Mouse (Mus musculus) regulatory T cell (primary cell): ENCODE measurements around the gene Myocd.

Experiments
- in situ Hi-C: fragments of 300-600 bp; cut with MboI, MseI; formaldehyde crosslinking; loops from one replicate; pipeline ENCODE4 v1.15.1; 2025; ENCODE audit warnings: high pct_unique_total_duplicates

Gene Myocd

DNA sequence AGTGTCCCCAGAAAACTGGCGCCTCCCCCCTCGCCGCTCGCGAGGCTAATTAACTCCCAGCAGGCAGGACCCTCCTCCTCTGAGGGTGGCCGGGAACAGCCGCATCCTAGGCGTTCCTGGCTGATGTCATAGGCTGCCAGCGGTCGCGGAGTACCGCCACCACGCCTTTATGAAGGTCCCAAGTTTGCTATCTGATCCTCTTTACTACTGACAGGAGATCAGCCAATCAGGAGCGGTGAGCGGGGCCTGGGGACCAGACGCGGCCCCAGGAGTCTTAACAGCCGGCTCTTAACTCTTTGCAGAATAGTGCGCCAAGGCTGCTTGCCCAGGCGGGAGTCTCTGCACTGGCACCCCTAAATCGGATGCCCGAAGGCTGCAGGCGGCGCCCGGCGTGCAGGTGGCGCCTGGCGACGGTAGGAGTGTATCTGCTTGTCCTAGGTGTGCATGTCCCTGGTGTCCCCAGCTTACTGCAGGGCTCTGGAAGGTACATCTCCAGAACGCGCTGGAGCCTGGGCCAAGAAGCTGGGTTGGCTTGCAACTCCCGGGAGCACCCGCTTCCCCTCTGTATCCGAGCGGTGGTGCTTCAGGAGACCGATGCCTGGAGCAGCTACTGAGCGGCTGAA is at the start of gene Myocd:
Myocd (minus strand) TSS at position 139 of the 623 bp plus-strand sequence.
- in situ Hi-C loops = no loop called here

DNA sequence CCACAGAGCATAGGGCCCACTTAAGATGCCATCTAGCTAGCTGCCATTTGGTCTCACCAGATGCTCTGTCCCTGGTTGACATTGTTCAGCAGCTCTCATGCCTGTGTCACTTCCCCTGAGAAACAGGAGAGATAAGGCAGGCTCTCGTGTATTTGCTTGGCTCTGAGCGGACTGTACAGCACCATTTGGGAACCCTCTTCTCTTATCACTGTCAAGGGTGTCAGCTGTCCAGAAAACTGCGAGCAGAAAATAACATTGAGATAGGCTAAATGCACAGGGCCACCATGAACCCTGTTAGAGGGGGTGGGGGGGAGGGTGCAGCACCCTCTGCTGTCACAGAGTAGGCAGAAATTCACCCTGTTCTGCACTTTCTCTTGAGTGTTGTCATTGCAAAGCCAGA is 34.0 kb upstream of the Myocd start:
- in situ Hi-C loops = no loop called here

GRCm38 (mm10) chr11:65294128-65294833 is 24.5 kb upstream of the Myocd start:
- in situ Hi-C loops = no loop called here

- in situ Hi-C loops = no loop called here
These were observed 23.2 kb upstream of the Myocd start for GRCm38 (mm10) chr11:65292994-65293393.

GRCm38 (mm10) chr11:65287706-65288105 is 17.9 kb upstream of the Myocd start:
- in situ Hi-C loops = no loop called here

DNA sequence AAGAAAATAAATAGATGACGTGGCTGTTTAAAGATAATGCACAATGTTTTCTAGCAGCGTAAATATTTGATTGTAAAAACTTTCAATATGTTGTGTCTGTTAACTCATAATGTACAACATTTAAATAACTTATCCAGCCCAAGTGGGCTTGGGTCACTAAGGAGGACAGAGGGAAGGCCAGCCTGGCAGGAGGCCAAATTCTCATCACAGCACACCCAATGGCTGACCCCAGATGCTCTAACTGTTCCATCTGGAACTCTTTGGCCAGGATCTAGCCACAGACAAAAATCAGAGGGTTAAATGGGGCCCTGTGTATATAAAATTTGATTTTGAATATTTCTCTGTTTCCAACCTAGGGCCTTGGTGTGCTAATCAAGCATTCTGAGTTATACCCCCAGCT is 16.4 kb upstream of the Myocd start:
- in situ Hi-C loops = no loop called here

- in situ Hi-C loops = no loop called here
These were observed 5.7 kb upstream of the Myocd start for GRCm38 (mm10) chr11:65275441-65275840.

- in situ Hi-C loops = no loop called here
These were observed 1.2 kb upstream of the Myocd start for GRCm38 (mm10) chr11:65271000-65271399.

DNA sequence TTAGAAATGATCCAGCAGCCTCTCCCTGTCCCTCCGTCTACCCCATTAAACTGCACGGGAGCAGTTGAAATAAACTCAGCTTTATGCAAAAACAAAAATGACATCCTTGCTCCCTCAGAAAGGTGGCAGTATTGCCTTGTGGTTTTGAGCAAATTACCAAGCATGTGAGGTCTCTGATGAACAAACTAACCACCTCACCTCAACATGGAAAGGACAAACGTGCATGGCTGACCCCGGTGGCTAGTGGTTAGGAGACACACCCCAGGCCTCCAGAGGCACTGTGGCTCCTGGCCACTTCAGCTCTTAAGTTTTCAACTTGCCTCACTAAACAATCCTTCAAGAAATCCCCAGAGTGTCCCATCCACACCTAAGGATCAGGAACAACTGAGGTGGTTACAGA is 1.5 kb downstream of the Myocd start:
- in situ Hi-C loops = no loop called here

- in situ Hi-C loops = no loop called here
These were observed 6.3 kb downstream of the Myocd start for GRCm38 (mm10) chr11:65263466-65263865.

DNA sequence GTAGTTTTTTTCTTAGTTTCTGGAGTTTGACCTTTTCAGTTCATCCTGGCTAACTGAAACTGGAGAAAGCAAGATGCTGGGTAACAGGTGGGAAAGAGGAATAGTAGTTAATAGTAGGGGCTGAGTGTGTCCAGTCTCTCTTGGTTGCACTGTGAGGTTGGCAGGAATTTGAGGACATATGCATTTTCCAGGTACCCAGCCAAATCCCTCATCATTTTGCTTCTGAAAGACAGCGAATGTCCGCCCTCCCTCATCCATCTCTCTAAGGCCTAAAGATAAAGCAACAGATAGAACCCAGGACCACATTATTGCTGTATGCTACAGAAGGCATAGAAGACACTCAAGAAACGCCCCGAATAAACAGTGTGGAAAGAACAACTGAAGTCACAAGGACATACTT is 10.8 kb downstream of the Myocd start:
- in situ Hi-C loops = no loop called here

GRCm38 (mm10) chr11:65256143-65256542 is 13.6 kb downstream of the Myocd start:
- in situ Hi-C loops = no loop called here

DNA sequence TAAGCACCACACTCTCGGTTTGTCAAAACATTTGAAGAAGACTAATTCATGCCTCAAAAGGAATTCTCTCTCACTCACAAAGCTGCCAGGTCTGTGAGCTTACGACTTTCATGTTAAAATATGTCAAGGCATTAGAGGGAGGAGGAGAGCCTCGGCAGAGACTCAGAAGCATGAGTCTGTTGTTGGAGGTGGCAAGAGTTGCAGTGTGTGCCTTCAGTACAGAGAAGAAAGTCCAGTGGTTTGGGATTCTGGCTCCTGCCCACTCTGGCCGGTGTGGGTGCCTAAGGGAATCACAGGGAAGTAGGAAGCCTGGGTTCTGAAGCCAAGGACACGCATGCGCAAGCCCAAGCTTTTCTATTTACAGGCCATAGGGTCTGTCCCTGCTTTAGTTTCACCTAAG is 14.2 kb downstream of the Myocd start:
- in situ Hi-C loops = no loop called here

DNA sequence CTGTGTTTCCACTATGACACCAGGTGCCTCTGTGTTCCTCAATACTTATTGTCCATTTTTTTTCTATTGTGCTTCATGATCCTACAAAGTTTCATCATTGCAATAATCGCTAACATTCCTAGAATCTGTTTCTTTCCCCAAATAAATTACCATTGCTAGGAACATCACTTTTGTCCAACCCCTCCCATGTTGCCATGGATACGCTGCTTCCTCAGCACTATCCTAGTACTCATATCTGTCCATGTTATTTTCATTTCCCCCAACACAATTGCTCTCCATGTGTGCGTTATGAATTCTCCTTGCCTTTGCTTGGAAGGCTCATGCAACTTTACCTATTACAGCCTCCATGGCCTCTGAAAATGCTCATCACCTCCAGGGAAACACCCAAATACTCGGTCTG is 19.4 kb downstream of the Myocd start:
- in situ Hi-C loops = no loop called here

DNA sequence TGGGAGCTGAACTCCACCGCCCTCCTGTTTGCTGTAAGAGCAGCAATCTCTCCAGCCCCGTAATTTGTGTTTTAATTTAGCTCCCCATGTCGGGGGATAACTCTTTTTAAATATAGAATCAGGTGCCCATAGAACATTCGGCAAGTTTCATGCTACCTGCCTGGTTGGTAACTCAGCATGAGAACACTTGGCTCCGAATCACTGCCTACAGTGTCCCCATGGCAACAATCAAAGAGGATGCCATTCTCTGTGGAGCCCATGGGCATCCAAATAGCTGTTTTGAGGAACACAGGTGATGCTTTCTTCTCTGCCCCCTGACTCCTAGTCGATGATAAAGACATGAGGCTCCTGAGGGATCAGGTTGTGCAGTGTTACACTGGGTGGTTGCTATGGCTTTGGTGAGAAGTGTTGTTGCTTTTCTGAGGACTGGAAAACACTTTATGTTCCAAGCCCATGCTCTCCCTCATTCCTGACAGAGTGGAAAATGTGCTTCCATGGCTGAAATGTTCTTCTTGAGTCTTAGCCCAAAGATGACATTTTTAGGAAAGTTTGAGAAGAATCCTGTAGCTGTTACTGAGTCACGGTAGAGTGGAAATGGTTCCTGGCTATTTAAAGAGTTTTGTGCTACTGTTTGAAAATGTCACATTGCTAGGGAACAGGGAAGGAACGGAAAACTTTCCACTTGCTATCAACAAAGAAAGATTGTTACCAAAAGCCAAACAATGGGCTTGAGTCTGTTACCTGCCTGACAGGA is 23.3 kb downstream of the Myocd start:
- in situ Hi-C loops = no loop called here

DNA sequence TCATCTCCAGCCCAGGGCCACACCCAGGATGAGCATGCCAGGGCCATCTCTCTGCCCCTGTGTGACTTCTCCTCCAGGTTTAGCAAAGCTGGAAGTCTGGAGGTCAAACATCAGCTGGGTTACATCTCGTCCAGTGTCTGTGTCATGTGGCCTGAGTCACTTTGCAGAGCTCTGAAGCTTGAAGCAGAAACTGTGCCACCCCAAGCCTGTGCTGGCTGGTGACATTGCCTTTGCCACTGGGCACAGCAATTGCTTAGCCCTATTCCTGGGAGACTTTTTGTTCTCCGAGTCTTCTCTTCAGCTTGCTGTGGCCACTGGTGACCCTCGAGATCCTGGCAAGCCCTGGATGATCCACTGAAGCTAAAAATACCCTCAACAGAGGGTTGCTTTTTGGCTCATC is 26.2 kb downstream of the Myocd start:
- in situ Hi-C loops = no loop called here

DNA sequence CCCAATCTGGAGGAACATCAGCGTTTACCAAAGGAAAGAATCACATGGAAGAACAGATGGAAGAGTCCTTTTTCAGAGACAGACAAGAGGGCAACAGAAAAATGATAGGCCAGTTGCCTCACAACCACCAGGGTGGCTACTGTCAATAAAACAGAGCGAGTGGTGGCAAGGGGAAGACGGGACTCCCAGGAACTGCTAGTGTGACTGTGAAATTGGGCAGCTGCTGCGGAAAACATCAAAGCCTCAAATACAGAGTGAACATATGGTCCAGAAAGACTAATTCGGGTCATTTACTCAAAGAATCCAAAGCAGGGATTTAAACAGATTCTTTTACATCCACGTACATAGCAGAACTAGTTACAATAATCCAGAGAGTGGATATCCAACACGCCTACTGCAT is 29.3 kb downstream of the Myocd start:
- in situ Hi-C loops = no loop called here

GRCm38 (mm10) chr11:65237896-65238295 is 31.9 kb downstream of the Myocd start:
- in situ Hi-C loops = no loop called here

GRCm38 (mm10) chr11:65236907-65237306 is 32.9 kb downstream of the Myocd start:
- in situ Hi-C loops = no loop called here

- in situ Hi-C loops = no loop called here
These were observed 34.4 kb downstream of the Myocd start for GRCm38 (mm10) chr11:65235374-65235773.

DNA sequence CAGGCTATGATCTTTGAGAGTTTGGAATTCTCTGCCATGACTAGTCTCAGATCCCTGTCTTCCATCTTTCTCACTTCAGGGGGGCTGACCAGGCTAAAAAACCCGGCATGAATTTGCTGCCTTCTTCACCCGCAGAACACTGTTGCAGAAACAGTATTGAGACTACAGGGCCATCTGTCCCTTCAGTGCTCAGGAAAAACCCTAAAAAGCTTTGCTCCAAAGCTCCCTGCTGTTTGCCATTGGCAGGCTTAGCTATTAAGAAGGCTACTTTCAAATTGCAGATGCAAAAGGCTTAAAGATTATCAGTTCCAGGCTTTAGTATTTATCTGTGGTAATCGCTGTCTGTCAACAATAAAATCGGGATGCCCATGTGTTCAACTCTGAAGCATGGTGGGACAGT is 38.0 kb downstream of the Myocd start:
- in situ Hi-C loops = no loop called here

- in situ Hi-C loops = no loop called here
These were observed 43.0 kb downstream of the Myocd start for GRCm38 (mm10) chr11:65226766-65227165.
